Mouse (Mus musculus) adrenal gland (tissue): ENCODE results near the gene Klhl18.

ENCODE experiments used
- intact Hi-C: fragments of 180-260 bp; cut with DNase I; formaldehyde crosslinking; loops from one replicate; pipeline ENCODE4 v1.15.1; 2025
- long read RNA-seq, 2 experiments: library from polyadenylated mRNA; unstranded; transcript quantifications; one replicate each; pipeline ENCODE4 v2.0.0; 2020; ENCODE audit warnings: borderline replicate concordance in 1 of 2; ENCODE audit not compliant: insufficient replicate concordance in 1 of 2

The Klhl18 gene
- long read RNA-seq, experiment 1, partial matches to known transcripts: 0 of 1 reads
- long read RNA-seq, experiment 1, other reads (novel, unspliced or antisense): 1 of 1 reads
- long read RNA-seq, experiment 2, partial matches to known transcripts: 0 of 2 reads
- long read RNA-seq, experiment 2, other reads (novel, unspliced or antisense): 2 of 2 reads

DNA sequence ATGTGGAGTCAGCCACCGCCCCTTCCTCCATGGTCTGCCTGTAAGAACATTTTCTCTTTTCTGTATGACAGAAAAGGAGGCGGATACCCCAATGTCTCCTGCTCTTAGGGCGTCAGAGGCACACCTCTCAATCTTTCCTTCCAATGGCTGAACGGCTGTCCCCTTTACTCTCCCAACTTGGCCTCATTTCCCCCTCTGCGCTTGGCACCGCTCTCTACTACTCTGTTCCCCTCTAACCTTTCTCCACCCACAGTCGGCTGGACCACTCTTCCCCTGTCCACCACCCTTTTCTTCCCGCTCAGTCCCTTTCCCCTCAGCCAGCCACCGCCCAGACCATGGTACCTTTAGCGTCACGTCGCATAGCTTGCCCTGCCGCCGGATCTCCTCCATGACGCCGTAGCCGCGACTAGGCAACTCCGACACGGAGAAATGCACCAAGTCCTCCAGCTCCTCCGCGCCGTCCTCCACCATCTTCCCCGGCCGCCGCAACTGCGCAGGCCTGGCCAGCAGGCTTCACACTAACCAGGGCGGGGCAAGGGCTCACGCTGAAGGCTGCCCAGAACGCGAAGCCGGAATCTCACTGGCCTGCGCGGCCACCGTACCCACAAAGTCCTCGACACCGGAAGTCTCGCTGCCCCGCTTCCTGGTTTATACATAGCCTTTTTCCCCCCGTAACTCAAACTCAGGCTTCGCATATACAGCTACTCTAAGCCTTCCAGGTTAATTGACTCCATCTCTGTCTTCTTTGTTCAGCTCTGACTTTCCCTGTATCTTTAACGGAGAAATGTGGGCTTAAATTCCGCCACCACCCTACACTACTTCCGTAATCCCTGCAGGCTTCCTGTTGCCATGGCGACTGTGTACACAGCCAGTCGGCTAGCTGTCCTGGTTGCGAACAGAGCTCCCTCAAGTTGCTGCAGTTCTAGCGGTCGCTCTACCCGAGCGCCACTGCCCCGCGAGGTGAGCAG is at the start of gene Klhl18, which contains the start of gene Kif9:
Klhl18 (minus strand) TSS at position 571 of the 968 bp plus-strand sequence.
Kif9 (plus strand) TSS at position 835 of the 968 bp plus-strand sequence.
- intact Hi-C loops: loop anchor here (5.0 kb wide), 1 partner anchor 56 kb away; the partner anchor contains the start of gene Setd2

DNA sequence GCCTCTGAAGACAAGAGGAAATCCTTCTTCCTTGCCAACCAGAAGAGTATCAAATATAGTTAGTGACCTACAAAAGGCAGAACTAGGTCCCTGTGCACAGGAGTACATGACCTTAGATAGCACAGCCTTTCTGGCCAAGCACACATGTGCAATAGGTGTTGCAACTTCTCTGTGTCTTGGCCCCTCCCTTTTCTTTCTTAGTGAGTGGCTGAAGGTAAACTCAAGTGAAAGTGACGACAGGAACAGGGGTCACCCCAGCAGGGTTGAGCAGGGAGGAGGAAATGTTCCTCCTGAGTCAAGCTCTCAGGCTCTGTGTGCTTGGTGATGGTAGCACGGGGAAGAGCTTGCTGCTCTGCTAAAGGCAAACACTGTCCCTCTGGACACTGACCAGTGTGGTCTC is 49.2 kb upstream of the Klhl18 start:
- intact Hi-C loops: no loop called here

DNA sequence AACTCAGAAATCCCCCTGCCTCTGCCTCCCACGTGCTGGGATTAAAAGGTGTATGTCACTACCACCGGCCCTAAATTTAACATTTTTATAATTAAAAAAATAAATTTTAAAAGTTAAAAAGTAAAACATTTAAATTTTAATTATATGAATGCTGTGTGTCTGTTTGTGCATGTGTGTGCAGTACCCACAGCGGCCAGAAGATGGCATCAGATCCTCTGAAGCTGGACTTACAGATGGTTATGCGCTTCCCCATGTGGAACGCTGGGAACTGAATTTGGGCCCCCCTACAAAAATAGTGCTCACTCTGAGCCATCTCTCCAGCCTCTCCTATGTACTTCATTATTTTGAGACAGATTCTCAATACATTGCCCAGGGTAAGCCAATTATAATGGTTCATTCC is 14.4 kb upstream of the Klhl18 start:
- intact Hi-C loops: no loop called here

DNA sequence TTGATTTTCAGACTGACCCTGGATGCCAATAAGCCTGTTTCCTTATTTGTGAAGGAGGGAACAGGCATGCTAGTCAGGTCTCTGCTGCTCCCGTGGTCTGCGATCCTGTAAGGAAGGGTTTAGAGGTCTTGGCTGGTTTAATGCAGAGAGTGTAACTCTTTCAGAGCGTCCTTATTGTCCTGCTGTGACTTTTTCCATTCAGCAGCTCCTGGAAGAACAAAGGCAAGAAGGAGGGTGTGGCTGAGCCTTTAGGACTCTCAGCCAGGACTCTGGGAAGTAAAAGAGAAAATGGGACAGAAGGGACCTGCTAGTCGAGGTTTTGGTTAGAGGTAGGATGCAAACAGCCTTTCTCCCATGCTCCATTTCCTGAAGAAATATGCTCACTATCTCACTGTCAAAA is 12.3 kb upstream of the Klhl18 start:
- intact Hi-C loops: no loop called here

DNA sequence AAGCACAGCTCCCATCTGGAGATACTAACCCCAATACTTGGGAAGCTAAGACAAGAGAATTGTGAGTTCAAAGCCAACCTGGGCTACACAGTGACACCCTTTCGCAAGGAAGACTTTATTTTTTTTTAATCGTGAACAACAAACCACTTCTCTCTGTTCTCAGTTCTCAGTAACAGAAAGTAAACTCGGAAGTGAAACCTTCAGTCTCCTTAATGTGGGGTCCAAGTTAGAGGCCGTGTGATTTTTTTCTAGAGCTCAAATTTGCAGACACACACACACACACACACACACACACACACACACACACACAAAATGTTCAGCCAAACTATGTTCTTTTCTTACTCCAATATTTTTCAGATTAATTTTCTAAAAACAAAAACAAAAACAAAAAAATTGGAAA is 2.1 kb upstream of the Klhl18 start:
- intact Hi-C loops: loop anchor here (5.0 kb wide), 1 partner anchor 54 kb away; the partner anchor contains the start of gene Setd2

DNA sequence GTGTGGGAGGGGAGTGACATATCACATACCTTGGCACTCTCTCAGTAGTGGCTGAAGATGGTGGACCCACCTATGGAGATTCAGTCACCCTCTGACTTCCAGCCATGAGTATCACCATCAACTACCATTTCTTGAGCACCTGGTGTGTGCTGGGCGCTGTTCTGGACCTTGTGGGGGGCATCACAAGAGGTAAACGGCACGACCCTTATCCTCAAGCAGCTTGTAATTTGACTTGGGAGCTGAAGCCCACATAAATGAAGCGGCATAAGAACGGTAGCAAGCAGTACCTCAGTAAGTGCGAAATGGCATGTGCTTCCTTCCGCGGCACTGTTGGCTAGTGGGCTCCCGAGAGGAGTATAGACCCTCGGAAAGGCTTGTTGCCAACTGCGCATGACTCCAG is 1.5 kb upstream of the Klhl18 start:
- intact Hi-C loops: loop anchor here (5.0 kb wide), 1 partner anchor 54 kb away; the partner anchor contains the start of gene Setd2

DNA sequence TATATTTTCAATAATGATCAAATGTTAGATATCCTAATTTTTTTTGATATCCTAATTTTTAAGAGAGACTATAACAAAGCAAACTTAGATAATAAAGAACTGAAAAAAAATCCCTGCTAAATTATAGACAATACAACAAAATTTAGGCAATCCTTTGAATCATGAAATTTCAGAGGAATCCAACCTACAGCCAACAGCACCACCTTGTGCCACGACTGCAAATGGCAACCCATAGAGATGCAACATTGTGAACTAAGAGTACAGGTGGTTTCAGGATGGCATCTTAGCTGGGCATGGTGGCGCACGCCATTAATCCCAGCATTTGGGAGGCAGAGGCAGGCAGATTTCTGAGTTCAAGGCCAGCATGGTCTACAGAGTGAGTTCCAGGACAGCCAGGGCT is 10.3 kb downstream of the Klhl18 start:
- intact Hi-C loops: no loop called here

DNA sequence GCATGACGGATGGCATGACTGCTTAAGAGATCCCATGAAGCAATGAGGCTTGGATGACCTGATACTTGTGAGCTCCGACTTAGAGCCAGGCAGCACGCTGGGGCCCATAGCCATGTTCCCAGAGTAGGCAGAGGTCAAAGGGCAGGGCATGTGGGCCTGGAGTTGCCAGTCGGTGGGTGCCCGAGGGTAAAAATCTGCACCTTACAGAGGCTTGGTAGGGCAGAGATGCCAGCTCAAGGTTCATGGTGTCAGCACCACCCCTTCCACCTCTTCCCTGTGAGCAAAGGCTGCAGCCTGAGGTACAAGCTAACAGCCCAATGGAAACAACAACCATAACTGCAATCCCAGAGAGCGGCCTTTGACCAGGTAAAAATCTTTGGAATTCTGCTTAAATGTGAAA is 11.2 kb downstream of the Klhl18 start:
- intact Hi-C loops: no loop called here

DNA sequence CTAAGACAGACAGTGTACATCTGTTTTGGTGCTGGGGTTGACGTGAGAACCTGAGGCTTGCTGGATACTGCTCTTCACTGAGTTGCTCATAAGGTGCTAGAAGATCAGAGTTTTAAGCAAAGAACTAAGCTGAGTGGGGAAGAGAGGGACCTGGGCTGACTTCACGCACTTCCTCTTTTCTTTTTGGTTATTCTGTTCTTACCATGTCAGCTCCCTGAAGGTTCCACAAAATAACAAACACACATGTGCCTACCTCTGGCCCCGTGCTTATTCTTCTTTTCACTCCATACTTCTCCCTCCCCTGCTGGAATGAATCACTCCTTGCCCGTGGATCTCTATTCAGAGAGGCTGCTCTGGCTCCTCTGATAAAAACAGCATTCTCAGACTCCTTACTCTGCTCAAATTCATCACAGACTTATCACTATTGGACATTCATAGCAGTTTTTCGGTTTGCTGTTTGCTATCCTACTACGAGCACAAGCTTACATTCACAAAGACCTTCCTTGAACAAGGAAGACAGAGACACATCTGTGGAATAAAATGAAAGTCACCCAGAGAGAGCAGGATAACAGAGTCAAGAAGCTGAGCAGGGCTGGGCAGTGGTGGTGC is 12.4 kb downstream of the Klhl18 start:
- intact Hi-C loops: no loop called here

DNA sequence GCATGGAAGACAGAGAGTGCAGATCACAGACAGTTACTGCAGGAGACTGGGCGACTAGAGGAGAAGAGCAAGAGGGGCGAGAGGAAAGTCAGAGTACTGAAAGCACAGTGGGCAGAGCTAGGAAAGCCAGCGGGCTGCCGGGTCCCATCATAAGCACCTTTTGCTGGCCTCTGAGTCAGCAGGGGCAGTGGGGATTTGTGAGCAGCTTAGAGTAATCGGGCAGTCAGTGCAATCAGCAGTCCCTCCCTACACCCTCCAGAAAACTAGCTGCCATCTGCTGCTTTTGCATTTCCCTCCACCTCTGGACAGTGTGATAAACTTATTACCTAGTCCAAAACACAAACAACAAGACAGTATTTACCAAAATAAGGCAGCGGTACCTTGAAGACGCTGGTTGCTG is 14.2 kb downstream of the Klhl18 start:
- intact Hi-C loops: no loop called here

DNA sequence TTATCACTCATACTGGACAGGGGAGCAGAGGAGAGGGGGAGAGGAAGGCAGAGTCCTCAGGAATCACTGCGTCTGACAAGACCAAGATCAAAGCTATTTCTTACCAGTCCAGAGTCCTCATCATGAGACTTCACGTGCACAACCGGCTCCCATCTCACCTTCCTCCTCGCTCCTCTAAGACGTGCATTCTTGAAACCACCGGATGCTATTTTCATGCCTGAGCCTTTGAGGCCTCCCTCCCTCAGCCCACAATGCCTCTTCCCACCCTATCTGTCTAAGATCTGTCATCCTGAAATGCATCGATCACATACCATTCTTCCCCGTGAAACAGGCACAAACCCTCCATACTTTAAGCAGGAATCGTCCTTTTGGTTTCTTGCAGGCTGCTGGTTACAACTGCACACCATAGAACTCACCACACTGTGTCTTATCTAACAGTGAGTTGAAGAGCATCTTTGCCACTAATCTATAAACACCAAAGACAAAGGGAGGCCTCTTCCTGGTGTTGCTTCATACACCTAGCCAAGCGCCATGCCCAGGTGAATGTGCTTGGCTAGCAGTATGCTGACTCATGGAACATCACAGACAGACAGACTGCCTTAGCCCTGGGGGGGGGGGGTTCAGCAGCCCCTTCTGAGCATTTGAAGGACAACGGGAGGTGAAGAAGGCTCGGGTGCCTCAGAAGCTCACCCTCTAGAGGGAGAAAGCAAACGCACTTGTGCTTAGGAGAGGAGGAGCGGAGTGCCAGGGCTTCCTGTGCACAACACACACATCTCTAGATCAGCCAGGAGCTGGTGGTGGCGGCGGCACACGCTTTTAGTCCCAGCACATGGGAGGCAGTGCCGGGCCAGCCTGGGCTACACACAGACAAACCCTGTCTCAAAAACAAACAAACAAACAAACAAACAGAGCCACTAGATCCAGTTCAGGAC is 15.3 kb downstream of the Klhl18 start:
- intact Hi-C loops: no loop called here

DNA sequence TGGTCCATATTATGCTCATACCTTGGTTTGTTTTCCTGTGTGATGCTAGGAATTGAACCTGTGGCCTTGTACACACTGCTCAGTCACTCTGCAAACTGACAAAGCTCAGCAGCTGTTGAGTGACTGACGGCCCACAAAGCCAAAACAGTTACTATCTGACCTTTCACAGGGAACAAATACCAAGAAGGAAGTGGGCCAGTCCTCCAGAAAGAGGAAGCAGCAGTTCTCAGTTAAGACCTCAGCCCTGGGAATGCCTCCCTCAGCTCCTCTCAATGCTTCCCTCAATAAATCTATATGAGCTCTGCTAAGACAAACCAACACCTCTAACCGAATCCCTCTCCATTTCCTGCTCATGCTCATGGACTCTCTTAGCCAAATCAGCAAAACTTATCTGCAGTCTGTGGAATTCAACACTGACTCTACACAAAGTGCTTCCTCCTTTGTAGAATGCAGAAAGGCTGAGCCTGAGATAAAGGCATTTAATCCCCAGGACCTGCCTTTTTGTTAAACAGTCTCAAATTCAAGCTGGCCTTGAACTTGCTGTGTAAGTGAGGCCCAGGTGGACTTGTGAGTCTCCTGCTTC is 17.3 kb downstream of the Klhl18 start:
- intact Hi-C loops: no loop called here

DNA sequence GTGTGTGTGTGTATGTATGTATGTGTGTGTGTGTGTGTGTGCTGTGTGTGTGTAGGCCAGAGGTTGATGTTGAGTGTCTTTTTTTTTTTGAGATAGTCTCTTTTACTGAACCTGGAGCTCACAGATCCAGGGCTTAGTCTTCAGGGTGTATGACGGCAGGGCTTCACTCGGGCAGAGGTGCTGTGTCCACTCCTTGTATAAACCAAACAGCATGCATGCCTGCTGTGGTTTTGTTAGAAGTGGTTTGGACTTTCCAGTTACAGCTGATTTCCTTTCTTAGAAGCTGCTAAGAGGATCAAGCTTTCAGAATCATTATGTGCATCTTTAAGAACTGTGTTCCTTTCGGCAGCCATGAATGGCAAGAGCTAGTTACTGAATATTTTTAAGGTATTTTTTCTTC is 18.6 kb downstream of the Klhl18 start:
- intact Hi-C loops: no loop called here

DNA sequence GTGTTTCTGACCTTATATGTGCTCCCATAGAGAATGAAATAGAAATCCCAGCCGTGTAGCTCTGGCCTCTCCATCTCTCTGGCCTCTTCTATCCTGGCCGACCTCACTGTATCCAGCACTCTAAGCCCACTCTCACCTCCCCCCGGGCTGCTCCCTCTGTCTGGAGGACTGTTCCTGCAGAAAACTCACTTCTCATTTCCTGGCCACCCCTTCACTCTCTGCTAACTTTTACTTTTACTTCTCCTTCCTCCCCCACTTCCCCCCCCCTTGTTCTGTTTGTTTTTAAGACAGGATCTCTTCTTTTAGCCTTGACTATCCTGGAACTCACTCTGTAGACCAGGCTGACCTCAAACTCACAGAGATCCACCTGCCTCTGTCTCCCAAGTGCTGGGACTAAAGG is 24.0 kb downstream of the Klhl18 start:
- intact Hi-C loops: no loop called here

DNA sequence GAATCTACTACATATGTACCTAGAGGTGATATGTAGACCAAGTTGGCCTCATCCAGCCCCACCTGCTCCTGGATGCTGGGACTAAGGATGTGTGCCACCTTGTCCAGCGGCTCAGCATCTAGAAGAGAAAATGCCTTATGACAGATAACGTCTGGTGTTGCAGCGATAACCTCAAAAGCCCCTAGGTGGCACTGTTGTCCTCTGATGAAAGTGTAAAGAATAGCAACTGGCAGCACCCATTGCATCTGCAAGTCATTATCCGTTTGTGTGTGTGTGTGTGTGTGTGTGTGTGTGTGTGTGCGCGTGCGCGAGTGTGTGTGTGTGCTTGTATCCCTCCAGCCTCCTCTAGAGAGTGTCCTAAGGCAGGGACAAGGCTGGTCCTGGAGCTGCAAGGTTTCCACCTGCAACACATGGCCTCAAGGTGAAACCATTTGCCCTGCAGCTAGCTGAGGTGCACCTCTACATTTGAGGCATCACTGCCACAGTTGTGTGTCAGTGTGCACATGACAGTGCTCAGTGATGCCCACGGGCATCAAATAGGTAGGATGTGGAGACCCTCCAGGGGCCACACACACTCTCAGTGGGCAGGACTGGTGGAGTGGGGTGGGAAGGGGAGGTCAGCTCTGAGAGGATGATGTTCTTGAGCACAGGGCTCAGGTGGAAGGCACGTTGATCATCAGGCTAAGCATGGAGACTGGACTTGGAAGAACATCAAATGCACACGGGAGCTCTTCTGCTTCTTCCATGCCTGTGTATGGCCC is 27.5 kb downstream of the Klhl18 start:
- intact Hi-C loops: loop anchor here (10.0 kb wide), 1 partner anchor 256 kb away; no protein-coding TSS in a partner anchor

DNA sequence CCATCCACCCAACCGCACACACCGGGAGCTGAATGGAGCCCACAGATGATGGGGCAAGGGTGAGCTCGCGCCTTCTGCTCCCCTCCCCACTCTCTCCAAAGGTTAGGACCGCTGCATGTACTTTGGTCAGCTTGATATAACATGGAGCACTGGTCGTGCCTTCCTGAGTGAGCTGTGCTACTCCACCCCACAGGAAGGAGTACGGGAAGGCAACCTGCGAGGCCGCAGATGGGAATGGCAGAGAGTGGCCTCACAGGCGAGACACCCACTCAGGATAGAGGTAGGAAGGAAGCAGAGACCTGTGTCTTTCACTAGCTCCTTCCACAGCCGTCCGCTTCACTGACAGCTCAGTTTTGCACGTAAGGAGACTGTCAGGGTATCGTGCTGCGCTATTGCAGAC is 28.1 kb downstream of the Klhl18 start:
- intact Hi-C loops: loop anchor here (10.0 kb wide), 1 partner anchor 256 kb away; no protein-coding TSS in a partner anchor

DNA sequence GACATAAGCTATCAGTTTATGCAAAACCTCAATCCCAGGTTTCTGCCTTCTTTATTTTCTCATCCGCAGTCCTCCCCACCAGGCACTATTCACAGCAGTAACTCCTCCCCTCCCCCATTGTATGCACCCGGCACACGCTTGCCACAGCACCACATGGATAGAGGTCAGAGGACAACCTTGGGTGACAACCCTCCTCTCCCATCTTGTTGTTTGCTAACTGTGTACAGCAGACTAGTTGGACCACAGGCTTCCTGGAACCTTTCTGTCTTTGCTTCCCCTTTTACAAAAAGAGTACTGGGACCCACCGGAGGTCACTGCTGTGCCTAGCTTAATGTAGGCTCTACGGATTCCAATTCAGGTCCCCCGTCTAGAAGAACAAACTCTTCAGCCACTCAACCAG is 35.9 kb downstream of the Klhl18 start:
- intact Hi-C loops: loop anchor here (10.0 kb wide), 1 partner anchor 264 kb away; no protein-coding TSS in a partner anchor

DNA sequence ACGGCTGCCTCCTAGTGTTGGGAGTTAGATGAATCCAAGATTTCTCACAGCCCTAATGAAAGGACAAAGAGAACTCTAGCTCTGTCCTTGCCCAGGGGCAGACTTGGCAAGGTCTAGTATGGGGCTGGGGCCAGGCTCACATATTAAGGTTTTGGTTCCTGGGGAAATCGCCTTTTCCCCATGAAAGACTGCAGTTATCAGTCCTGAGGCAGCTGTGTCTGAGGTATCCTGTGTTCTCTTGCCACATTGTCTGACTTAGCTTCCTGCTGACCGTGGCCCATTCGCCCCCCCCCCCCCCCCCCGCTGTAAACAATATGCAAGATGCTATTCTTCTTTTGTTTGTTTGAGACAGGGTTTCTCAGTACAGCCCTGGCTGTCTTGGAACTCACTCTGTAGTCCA is 36.4 kb downstream of the Klhl18 start:
- intact Hi-C loops: loop anchor here (10.0 kb wide), 1 partner anchor 265 kb away; no protein-coding TSS in a partner anchor

DNA sequence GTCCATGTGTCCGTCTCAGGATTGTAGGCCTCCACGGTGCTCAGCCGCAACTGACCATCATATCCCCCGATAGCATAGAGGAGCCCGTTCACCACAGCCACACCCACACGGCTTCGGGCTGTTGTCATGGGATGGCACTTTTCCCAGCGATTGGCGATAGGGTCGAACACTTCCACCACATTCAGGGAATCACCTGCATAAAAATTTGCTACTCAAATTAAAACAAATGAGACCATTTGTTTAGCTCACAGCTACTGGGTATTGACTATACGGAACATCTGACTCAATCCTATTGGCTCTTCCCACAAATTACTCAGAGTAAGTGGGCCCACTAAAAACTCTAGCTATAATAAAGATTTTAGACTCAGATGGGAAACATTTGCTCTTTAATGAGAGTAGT is 40.5 kb downstream of the Klhl18 start:
- intact Hi-C loops: no loop called here
